Mouse (Mus musculus) MEL-GATA-1-ER (cell line): ENCODE measurements around the gene Ube2n.

Source experiments
- DNase-seq: peaks from one replicate; pipeline ENCODE4 v3.0.0-alpha.2; 2012; ENCODE audit warnings: low read depth; ENCODE audit errors: extremely low read depth

Ube2n gene

GRCm38 (mm10) chr10:95590196-95590595, 75.3 kb downstream of the Ube2n start:
- no peak for DNase-seq

DNA sequence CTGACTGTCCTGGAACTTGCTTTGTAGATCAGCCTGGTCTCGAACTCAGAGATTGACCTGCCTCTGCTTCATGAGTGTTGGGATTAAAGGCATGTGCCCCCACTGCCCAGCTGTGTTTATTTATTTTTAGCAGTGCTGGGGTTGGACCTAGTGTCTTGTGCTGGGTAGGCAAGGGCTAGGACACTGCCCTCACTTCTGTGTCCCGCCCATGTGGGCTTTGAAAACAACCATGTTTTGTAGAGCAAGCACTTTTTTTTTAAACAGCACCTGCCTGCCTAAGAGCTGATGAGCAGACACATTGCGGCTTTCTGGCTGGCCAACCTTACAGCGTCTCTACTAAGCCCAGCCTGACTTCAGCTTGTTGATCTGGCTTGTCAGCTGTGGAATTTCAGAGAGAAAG, 76.3 kb downstream of the Ube2n start:
- no peak for DNase-seq

DNA sequence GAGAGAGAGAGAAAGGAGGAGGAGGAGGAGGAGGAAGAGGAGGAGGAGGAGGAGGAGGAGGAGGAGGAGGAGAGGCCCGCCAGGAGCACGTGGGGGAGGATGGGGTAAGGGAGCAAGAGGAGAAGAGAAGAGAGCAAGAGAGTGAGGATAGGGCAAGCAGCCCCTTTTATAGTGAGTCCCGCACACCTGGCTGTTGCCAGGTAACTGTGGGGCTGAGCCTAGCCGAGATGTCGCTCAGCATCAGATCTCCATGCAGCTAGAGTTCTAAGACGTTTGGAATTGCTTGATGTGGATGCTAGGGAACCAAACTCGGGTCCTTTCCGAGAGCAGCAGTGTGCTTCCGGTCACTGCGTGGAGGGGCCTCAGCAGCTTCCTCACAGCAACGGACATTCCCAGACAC, 79.5 kb downstream of the Ube2n start:
- DNase-seq = no peak
